Mouse (Mus musculus) heart, adult 2 months (tissue): ENCODE measurements around the gene Tbxas1. TPM values are rescaled to one million over a fixed set of nuclear protein-coding genes. Genes with fewer than 3 reads are reported as not detected.

Experiments used
- DNase-seq, 2 experiments: peaks; one replicate each; pipeline ENCODE4 v3.0.0; 2021
- H3K27ac ChIP-seq: fragments of 200-600 bp; 2 replicates; pipeline ENCODE4 v1.8.1; 2022
- H3K27me3 ChIP-seq: fragments of 200-500 bp; 2 replicates; pipeline ENCODE4 v1.6.1; 2012; ENCODE audit warnings: mild to moderate bottlenecking, low read length, inconsistent platforms, mixed read lengths; ENCODE audit not compliant: control insufficient read depth, insufficient read depth
- H3K36me3 ChIP-seq: fragments of 200-500 bp; 2 replicates; pipeline ENCODE4 v1.6.1; 2012; ENCODE audit warnings: low read length, inconsistent platforms; ENCODE audit not compliant: control insufficient read depth, insufficient read depth
- H3K4me1 ChIP-seq: fragments of 200-500 bp; 2 replicates; pipeline ENCODE4 v1.6.1; 2011; ENCODE audit warnings: low read length; ENCODE audit not compliant: control insufficient read depth, insufficient read depth
- H3K4me3 ChIP-seq: fragments of 200-600 bp; 2 replicates; pipeline ENCODE4 v1.8.1; 2022
- H3K79me2 ChIP-seq: fragments of 200-500 bp; replicated peaks from 2 replicates; pipeline ENCODE4 v1.6.1; 2012; ENCODE audit warnings: mild to moderate bottlenecking, inconsistent platforms, low read length, moderate library complexity, mixed read lengths; ENCODE audit not compliant: control insufficient read depth, insufficient read depth
- H3K9ac ChIP-seq: fragments of 200-500 bp; 2 replicates; pipeline ENCODE4 v1.6.1; 2012; ENCODE audit warnings: low read depth, mild to moderate bottlenecking, control low read depth, inconsistent platforms, low read length, mixed read lengths
- CTCF ChIP-seq: fragments of 200-600 bp; IDR thresholded peaks from 2 replicates; pipeline ENCODE4 v1.8.1; 2022; ENCODE audit warnings: antibody characterized with exemption, mild to moderate bottlenecking, moderate library complexity
- EP300 ChIP-seq: fragments of 200-500 bp; IDR thresholded peaks from 2 replicates; pipeline ENCODE4 v1.6.1; 2011; ENCODE audit warnings: low read depth, low read length, control low read depth; ENCODE audit not compliant: insufficient read depth
- POLR2A ChIP-seq: fragments of 200-500 bp; IDR thresholded peaks from 2 replicates; pipeline ENCODE4 v1.6.1; 2011; ENCODE audit warnings: mild to moderate bottlenecking, low read depth, low read length, control low read depth; ENCODE audit not compliant: insufficient read depth
- WGBS: fragments of 180-500 bp; shearing (Covaris S2); methylation state at CpG from one replicate; pipeline ENCODE4 v1.1.7; 2018; 5-methylcytosine and 5-hydroxymethylcytosine counted together
- intact Hi-C: fragments of 180-260 bp; cut with DNase I; formaldehyde crosslinking; loops from one replicate; pipeline ENCODE4 v1.15.1; 2025
- polyA plus RNA-seq: library from polyadenylated mRNA; depleted of rRNA; stranded (reverse); fragments of >200 nt; gene quantifications from 2 replicates; pipeline ENCODE4 v1.2.3, GENCODE M21; 2012
- total RNA-seq, 2 experiments: library from RNA; stranded (reverse); gene quantifications; 2 replicates each; pipeline ENCODE4 v1.2.3; 2021

The Tbxas1 gene
- total and polyA plus RNA-seq, 3 experiments = 1.9 to 2.7 (median 2.1) TPM

GRCm38 (mm10) chr6:38915776-38916175 is 40.6 kb downstream of the Tbxas1 start:
- WGBS = 77% methylated on average over 5 of the region's 5 CpGs

DNA sequence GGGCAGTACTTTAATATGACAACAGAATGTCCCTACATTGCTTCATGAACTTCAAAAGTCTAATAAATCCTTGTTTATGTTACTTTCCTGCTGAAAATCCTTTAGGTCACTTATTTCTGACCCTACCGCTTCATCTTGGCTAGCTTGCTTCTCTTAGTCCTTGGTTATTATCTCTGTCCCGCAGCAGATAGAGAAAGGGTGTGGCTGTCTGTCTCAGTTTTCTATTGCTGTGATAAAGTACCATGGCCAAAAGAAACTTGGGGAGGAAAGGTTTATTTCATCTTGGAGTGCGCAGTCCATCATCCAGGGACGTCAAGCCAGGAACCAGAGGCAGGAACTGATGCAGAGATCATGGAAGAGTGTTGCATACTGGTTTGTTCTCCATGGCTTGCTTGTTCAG is 41.4 kb downstream of the Tbxas1 start:
- no peak overlapping the region for H3K4me3 ChIP-seq
- DNase-seq = no peak
- H3K9ac ChIP-seq = no peak overlapping the region
- H3K27ac ChIP-seq = no peak overlapping the region
- H3K36me3 ChIP-seq = no peaks in the 10 kb centered on the region
- H3K27me3 ChIP-seq = no peaks in the 10 kb centered on the region
- H3K79me2 ChIP-seq = no peaks in the 10 kb centered on the region
- WGBS = 61% methylated on average over 4 of the region's 4 CpGs
- no peak for TF ChIP-seq POLR2A
- no peak for TF ChIP-seq EP300
- TF ChIP-seq CTCF = no peak
- intact Hi-C loops = no loop called here
- H3K4me1 ChIP-seq = no peaks in the 10 kb centered on the region

More at GRCm38 (mm10) chr6:38915776-38916175, 40.6 kb downstream of the Tbxas1 start:
- H3K9ac ChIP-seq = no peak overlapping the region
- H3K27ac ChIP-seq = no peak overlapping the region
- H3K79me2 ChIP-seq = no peaks in the 10 kb centered on the region
- no peaks in the 10 kb centered on the region for H3K4me1 ChIP-seq
- H3K4me3 ChIP-seq = no peak overlapping the region
- no peaks in the 10 kb centered on the region for H3K36me3 ChIP-seq
- no peaks in the 10 kb centered on the region for H3K27me3 ChIP-seq
- DNase-seq = no peak
- intact Hi-C loops = no loop called here
- TF ChIP-seq POLR2A = no peak
- no peak for TF ChIP-seq CTCF
- TF ChIP-seq EP300 = no peak

GRCm38 (mm10) chr6:38917415-38917814 is 42.2 kb downstream of the Tbxas1 start:
- DNase-seq = no peak
- Histone ChIP-seq H3K9ac (no peak overlapping the region), H3K4me3 (no peak overlapping the region), H3K4me1 (no peaks in the 10 kb centered on the region), H3K36me3 (no peaks in the 10 kb centered on the region), H3K79me2 (no peaks in the 10 kb centered on the region), H3K27ac (no peak overlapping the region), H3K27me3 (no peaks in the 10 kb centered on the region)
- intact Hi-C loops = no loop called here
- WGBS = 41% methylated on average over 3 of the region's 3 CpGs
- TF ChIP-seq POLR2A (no peak), CTCF (no peak)

DNA sequence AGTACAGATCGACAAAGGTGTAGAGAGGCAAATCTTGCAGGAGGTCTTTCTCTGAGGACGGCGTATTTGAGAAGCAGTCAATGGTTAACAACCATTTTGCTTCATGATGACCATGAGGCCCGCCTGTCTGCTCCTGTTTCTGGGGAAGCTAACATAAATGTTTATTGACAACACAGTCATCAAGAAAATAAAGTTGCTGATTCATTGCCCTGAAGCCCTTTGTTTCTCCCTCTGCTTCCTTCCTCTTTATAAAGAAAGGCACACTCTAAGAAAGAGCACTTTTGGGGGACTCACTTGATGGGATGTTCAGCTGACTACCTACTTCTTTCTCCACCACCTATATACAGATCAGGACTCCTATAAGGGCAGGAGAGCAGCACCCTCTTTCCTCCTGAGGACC is 43.5 kb downstream of the Tbxas1 start:
- H3K9ac ChIP-seq = no peak overlapping the region
- TF ChIP-seq EP300 (no peak), POLR2A (no peak), CTCF (no peak)
- WGBS = 85% methylated on average over 4 of the region's 4 CpGs
- DNase-seq = no peak
- no peaks in the 10 kb centered on the region for H3K4me1 ChIP-seq
- no peak overlapping the region for H3K27ac ChIP-seq
- intact Hi-C loops = no loop called here
- H3K36me3 ChIP-seq = no peaks in the 10 kb centered on the region
- H3K79me2 ChIP-seq = no peaks in the 10 kb centered on the region
- no peaks in the 10 kb centered on the region for H3K27me3 ChIP-seq
- no peak overlapping the region for H3K4me3 ChIP-seq

GRCm38 (mm10) chr6:38919135-38919740 is 44.0 kb downstream of the Tbxas1 start:
- TF ChIP-seq POLR2A = no peak
- TF ChIP-seq CTCF = no peak
- no peak for TF ChIP-seq EP300
- Histone ChIP-seq H3K4me3 (no peak overlapping the region), H3K4me1 (no peaks in the 10 kb centered on the region), H3K36me3 (no peaks in the 10 kb centered on the region), H3K27ac (no peak overlapping the region), H3K27me3 (no peaks in the 10 kb centered on the region), H3K79me2 (no peaks in the 10 kb centered on the region), H3K9ac (no peak overlapping the region)
- 80% methylated on average over 14 of the region's 14 CpGs for WGBS
- intact Hi-C loops = no loop called here
- no peak for DNase-seq

- intact Hi-C loops = no loop called here
- H3K27ac ChIP-seq = no peak overlapping the region
- H3K9ac ChIP-seq = no peak overlapping the region
- no peaks in the 10 kb centered on the region for H3K27me3 ChIP-seq
- H3K79me2 ChIP-seq = no peaks in the 10 kb centered on the region
- no peaks in the 10 kb centered on the region for H3K4me1 ChIP-seq
- no peaks in the 10 kb centered on the region for H3K36me3 ChIP-seq
- TF ChIP-seq EP300 (no peak), POLR2A (no peak), CTCF (no peak)
- DNase-seq = no peak
- no peak overlapping the region for H3K4me3 ChIP-seq
- 83% methylated on average over 6 of the region's 6 CpGs for WGBS
Measured at GRCm38 (mm10) chr6:38920141-38920540, 44.9 kb downstream of the Tbxas1 start.
